Mouse (Mus musculus): ENCODE results near the gene Catip. TPM values are rescaled to one million over a fixed set of nuclear protein-coding genes. Genes with fewer than 3 reads are reported as not detected.
"Not testable (repeated sequence)": the region's sequence is repeated elsewhere in the genome, so short reads cannot be mapped to it uniquely, and the experiment has no call there.

Catip gene
- polyA plus RNA-seq, 1 experiment from 2014 or later, result 0.52 TPM

DNA sequence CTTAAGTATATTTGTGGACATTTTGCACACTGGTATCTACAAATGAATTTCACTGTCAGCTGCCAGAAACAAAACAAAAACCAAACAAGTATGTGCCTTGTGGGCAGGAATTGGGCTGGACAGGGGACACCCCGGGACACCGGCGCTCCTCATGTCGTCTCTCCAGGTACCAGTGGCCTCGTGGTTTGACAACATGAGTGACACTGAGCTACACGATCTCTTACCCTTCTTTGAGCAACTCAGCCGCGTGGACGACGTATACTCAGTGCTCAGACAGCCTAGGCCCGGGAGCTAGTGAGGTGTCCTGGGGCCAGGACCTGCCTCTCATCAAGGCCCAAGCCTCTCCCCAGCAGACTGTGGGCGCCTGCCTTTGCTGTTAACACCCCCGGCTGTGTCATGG is 33.4 kb downstream of the Catip start:
- H3K27me3 ChIP-seq (ENCODE audit: control insufficient read depth, insufficient read depth, low read length), result no peaks in the 10 kb centered on the region
- 88% methylated on average over 13 of the region's 13 CpGs for WGBS
- no peaks in the 10 kb centered on the region for H3K9me3 ChIP-seq (ENCODE audit: control insufficient read depth, low read length)
- no peak for DNase-seq (ENCODE audit: low spot score)
- ATAC-seq (replicated peaks; ENCODE audit: low FRiP score), result no peak
- no peak overlapping the region for H3K4me2 ChIP-seq (ENCODE audit: low read depth, low read length, severe bottlenecking)
- no peak overlapping the region for H3K9ac ChIP-seq (ENCODE audit: low read length)
- H3K27ac ChIP-seq (ENCODE audit: low read depth, low read length), result no peak overlapping the region
- H3K4me3 ChIP-seq (ENCODE audit: low read depth, low read length), result no peak overlapping the region
- peaks cover 10% of the 10 kb centered on the region for H3K36me3 ChIP-seq (ENCODE audit: control insufficient read depth, insufficient read depth, low read length)
- peaks cover 13% of the 10 kb centered on the region for H3K4me1 ChIP-seq (replicated peaks; ENCODE audit: control insufficient read depth, insufficient read depth, low read length)

- not testable (repeated sequence) for ATAC-seq (replicated peaks; ENCODE audit: low FRiP score); DNase-seq (ENCODE audit: low spot score); H3K27me3 ChIP-seq (ENCODE audit: control insufficient read depth, insufficient read depth, low read length); H3K9me3 ChIP-seq (ENCODE audit: control insufficient read depth, low read length); H3K27ac ChIP-seq (ENCODE audit: low read depth, low read length)
- Histone ChIP-seq H3K4me1 (replicated peaks; ENCODE audit: control insufficient read depth, insufficient read depth, low read length) (peaks cover 12% of the 10 kb centered on the region), H3K9ac (ENCODE audit: low read length) (peak overlapping the region; percentile 57; the same call in 1 of the 2 replicates), H3K36me3 (ENCODE audit: control insufficient read depth, insufficient read depth, low read length) (peaks cover 10% of the 10 kb centered on the region), H3K4me2 (ENCODE audit: low read depth, low read length, severe bottlenecking) (peak overlapping the region; percentile 75), H3K4me3 (ENCODE audit: low read depth, low read length) (peak overlapping the region; percentile 35)
- WGBS, result 7% methylated on average over 12 of the region's 12 CpGs
These were observed 34.7 kb downstream of the Catip start for GRCm38 (mm10) chr1:74396456-74397222.

DNA sequence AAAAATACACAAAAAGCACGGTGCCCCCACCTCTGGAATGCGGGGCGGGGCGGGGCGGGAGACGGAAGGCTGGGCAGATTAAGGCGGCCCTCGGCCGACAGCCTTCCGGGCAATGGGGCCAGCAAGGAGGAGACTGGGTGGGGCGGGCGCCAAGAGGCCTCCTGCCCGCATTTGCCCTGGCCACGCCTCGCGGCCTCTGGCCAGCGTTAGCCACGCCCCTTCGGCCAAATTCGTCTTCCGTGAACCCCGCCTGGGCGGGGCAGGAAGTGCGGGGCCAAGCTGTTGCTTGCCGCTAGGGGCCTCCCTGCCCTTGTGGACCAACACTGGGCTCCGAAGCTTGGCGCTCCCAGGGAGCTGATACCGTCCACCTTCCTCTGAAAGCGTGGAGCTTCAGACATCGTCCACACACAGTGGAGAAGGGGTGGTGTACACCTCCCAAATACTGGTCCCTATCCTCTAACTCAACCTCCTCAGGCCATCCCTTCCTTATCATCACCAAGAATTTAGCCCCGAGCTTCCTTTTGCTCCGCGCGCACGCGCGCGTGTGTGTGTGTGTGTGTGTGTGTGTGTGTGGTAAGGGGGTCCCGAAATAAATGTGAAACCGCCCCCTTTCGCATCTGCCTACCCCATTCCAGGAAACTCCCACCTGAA is 35.5 kb downstream of the Catip start:
- peak overlapping the region; percentile 75 for H3K4me2 ChIP-seq (ENCODE audit: low read depth, low read length, severe bottlenecking)
- no peaks in the 10 kb centered on the region for H3K27me3 ChIP-seq (ENCODE audit: control insufficient read depth, insufficient read depth, low read length)
- WGBS, result under 1% methylated on average over 39 of the region's 41 CpGs
- peak overlapping the region; percentile 35 for H3K4me3 ChIP-seq (ENCODE audit: low read depth, low read length)
- H3K4me1 ChIP-seq (replicated peaks; ENCODE audit: control insufficient read depth, insufficient read depth, low read length), result peaks cover 10% of the 10 kb centered on the region
- peaks cover 10% of the 10 kb centered on the region for H3K36me3 ChIP-seq (ENCODE audit: control insufficient read depth, insufficient read depth, low read length)
- no peaks in the 10 kb centered on the region for H3K9me3 ChIP-seq (ENCODE audit: control insufficient read depth, low read length)
- H3K9ac ChIP-seq (ENCODE audit: low read length), result peak overlapping the region; percentile 57
- DNase-seq (ENCODE audit: low spot score), result peak; percentile 98
- peak; percentile 90 for ATAC-seq (replicated peaks; ENCODE audit: low FRiP score)
- peak overlapping the region; percentile 66 for H3K27ac ChIP-seq (ENCODE audit: low read depth, low read length)

- H3K27ac ChIP-seq (ENCODE audit: low read depth, low read length), result peak overlapping the region; percentile 66; the same call in 1 of the 2 replicates
- peak; percentile 83 for DNase-seq (ENCODE audit: low spot score)
- 4% methylated on average over 11 of the region's 11 CpGs for WGBS
- ATAC-seq (replicated peaks; ENCODE audit: low FRiP score), result peak; percentile 28
- no peaks in the 10 kb centered on the region for H3K9me3 ChIP-seq (ENCODE audit: control insufficient read depth, low read length)
- peaks cover 10% of the 10 kb centered on the region for H3K36me3 ChIP-seq (ENCODE audit: control insufficient read depth, insufficient read depth, low read length)
- H3K4me1 ChIP-seq (replicated peaks; ENCODE audit: control insufficient read depth, insufficient read depth, low read length), result peaks cover 6% of the 10 kb centered on the region; the same call in 1 of the 2 replicates
- peak overlapping the region; percentile 57 for H3K9ac ChIP-seq (ENCODE audit: low read length)
- H3K4me3 ChIP-seq (ENCODE audit: low read depth, low read length), result peak overlapping the region; percentile 35
- no peaks in the 10 kb centered on the region for H3K27me3 ChIP-seq (ENCODE audit: control insufficient read depth, insufficient read depth, low read length)
- H3K4me2 ChIP-seq (ENCODE audit: low read depth, low read length, severe bottlenecking), result peak overlapping the region; percentile 75
These were observed 36.1 kb downstream of the Catip start for GRCm38 (mm10) chr1:74397919-74398451.

GRCm38 (mm10) chr1:74400531-74400930 is 38.6 kb downstream of the Catip start:
- Histone ChIP-seq H3K36me3 (ENCODE audit: control insufficient read depth, insufficient read depth, low read length) (no peaks in the 10 kb centered on the region), H3K4me2 (ENCODE audit: low read depth, low read length, severe bottlenecking) (no peak overlapping the region), H3K4me1 (replicated peaks; ENCODE audit: control insufficient read depth, insufficient read depth, low read length) (0 out of 2 replicates have a peak, but pooled peaks cover 4% of the 10 kb centered on the region), H3K4me3 (ENCODE audit: low read depth, low read length) (no peak overlapping the region), H3K9ac (ENCODE audit: low read length) (no peak overlapping the region), H3K9me3 (ENCODE audit: control insufficient read depth, low read length) (no peaks in the 10 kb centered on the region), H3K27ac (ENCODE audit: low read depth, low read length) (no peak overlapping the region), H3K27me3 (ENCODE audit: control insufficient read depth, insufficient read depth, low read length) (no peaks in the 10 kb centered on the region)
- DNase-seq (ENCODE audit: low spot score), result no peak
- WGBS, result 80% methylated on average over 3 of the region's 3 CpGs
- no peak for ATAC-seq (replicated peaks; ENCODE audit: low FRiP score)

- no peak overlapping the region for H3K4me3 ChIP-seq (ENCODE audit: low read depth, low read length)
- H3K4me1 ChIP-seq (replicated peaks; ENCODE audit: control insufficient read depth, insufficient read depth, low read length), result 0 out of 2 replicates have a peak, but pooled peaks cover 4% of the 10 kb centered on the region
- no peak for DNase-seq (ENCODE audit: low spot score)
- ATAC-seq (replicated peaks; ENCODE audit: low FRiP score), result no peak
- no peaks in the 10 kb centered on the region for H3K36me3 ChIP-seq (ENCODE audit: control insufficient read depth, insufficient read depth, low read length)
- 55% methylated on average over 16 of the region's 16 CpGs for WGBS
- H3K4me2 ChIP-seq (ENCODE audit: low read depth, low read length, severe bottlenecking), result no peak overlapping the region
- no peak overlapping the region for H3K9ac ChIP-seq (ENCODE audit: low read length)
- no peak overlapping the region for H3K27ac ChIP-seq (ENCODE audit: low read depth, low read length)
- no peaks in the 10 kb centered on the region for H3K27me3 ChIP-seq (ENCODE audit: control insufficient read depth, insufficient read depth, low read length)
- no peaks in the 10 kb centered on the region for H3K9me3 ChIP-seq (ENCODE audit: control insufficient read depth, low read length)
These were observed 39.3 kb downstream of the Catip start for GRCm38 (mm10) chr1:74401015-74401702.

DNA sequence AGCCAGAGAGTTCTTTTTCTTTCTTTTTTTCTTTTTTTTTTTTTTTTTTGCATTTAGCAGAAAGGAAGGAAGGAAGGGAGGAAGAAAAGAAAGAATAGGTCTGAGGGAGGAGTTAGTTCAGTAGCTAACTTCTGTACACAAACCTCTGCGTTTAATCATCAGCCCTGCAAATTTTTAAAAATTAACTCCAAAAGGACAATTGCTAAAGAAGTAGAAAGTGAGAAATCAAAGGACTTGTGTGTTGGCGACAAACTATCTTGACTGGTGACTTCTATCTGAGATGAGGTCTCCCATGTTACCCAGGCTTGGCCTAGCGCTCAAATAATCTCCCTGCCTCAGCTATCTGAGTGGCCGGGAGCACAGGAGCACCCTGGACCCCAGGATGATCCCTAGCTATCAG is 42.3 kb downstream of the Catip start:
- no peak for ATAC-seq (replicated peaks; ENCODE audit: low FRiP score)
- WGBS, result 94% methylated on average over 4 of the region's 4 CpGs
- H3K9me3 ChIP-seq (ENCODE audit: control insufficient read depth, low read length), result no peaks in the 10 kb centered on the region
- no peak overlapping the region for H3K4me2 ChIP-seq (ENCODE audit: low read depth, low read length, severe bottlenecking)
- H3K27me3 ChIP-seq (ENCODE audit: control insufficient read depth, insufficient read depth, low read length), result no peaks in the 10 kb centered on the region
- no peaks in the 10 kb centered on the region for H3K4me1 ChIP-seq (replicated peaks; ENCODE audit: control insufficient read depth, insufficient read depth, low read length)
- H3K27ac ChIP-seq (ENCODE audit: low read depth, low read length), result no peak overlapping the region
- no peak overlapping the region for H3K9ac ChIP-seq (ENCODE audit: low read length)
- no peak for DNase-seq (ENCODE audit: low spot score)
- H3K4me3 ChIP-seq (ENCODE audit: low read depth, low read length), result no peak overlapping the region
- H3K36me3 ChIP-seq (ENCODE audit: control insufficient read depth, insufficient read depth, low read length), result no peaks in the 10 kb centered on the region
